Mouse (Mus musculus) neural tube, embryonic 11.5 days (tissue): ENCODE data around the gene Dennd1a. TPM values are rescaled to one million over a fixed set of nuclear protein-coding genes. Genes with fewer than 3 reads are reported as not detected.

ENCODE experiments used
- ATAC-seq: fragments of 200-750 bp; cut with Nextera tagmentation; 2 replicates; pipeline ENCODE4 v1.8.0; 2017; ENCODE audit warnings: moderate number of reproducible peaks, mild to moderate bottlenecking, moderate TSS enrichment, moderate library complexity; ENCODE audit not compliant: insufficient read depth, low FRiP score, low TSS enrichment
- DNase-seq: peaks from one replicate; pipeline ENCODE4 v3.0.0-alpha.2; 2015; ENCODE audit warnings: low spot score
- H3K27ac ChIP-seq: fragments of 300-500 bp; sonication (generic); 2 replicates; pipeline ENCODE4 v1.5.1; 2014; ENCODE audit warnings: low read depth, mild to moderate bottlenecking, low read length
- H3K27me3 ChIP-seq: fragments of 300-500 bp; sonication (generic); 2 replicates; pipeline ENCODE4 v1.6.1; 2014; ENCODE audit warnings: mild to moderate bottlenecking, low read length, mixed read lengths; ENCODE audit not compliant: control insufficient read depth, insufficient read depth
- H3K36me3 ChIP-seq: fragments of 300-500 bp; sonication (generic); 2 replicates; pipeline ENCODE4 v1.6.1; 2014; ENCODE audit warnings: mild to moderate bottlenecking, low read length, moderate library complexity, mixed read lengths; ENCODE audit not compliant: control insufficient read depth, insufficient read depth
- H3K4me1 ChIP-seq: fragments of 300-500 bp; sonication (generic); 2 replicates; pipeline ENCODE4 v1.6.1; 2014; ENCODE audit warnings: low read length, mixed read lengths; ENCODE audit not compliant: control insufficient read depth, insufficient read depth
- H3K4me2 ChIP-seq: fragments of 300-500 bp; sonication (generic); 2 replicates; pipeline ENCODE4 v1.6.1; 2014; ENCODE audit warnings: low read depth, mild to moderate bottlenecking, moderate library complexity
- H3K4me3 ChIP-seq: fragments of 300-500 bp; sonication (generic); 2 replicates; pipeline ENCODE4 v1.5.1; 2014; ENCODE audit warnings: low read depth, low read length
- H3K9ac ChIP-seq: fragments of 300-500 bp; sonication (generic); 2 replicates; pipeline ENCODE4 v1.6.1; 2014; ENCODE audit warnings: mild to moderate bottlenecking, low read length
- H3K9me3 ChIP-seq: fragments of 300-500 bp; sonication (generic); 2 replicates; pipeline ENCODE4 v1.6.1; 2016; ENCODE audit warnings: low read length; ENCODE audit not compliant: control insufficient read depth
- WGBS: fragments of 180-500 bp; shearing (Covaris S2); extraction: QIAGEN DNeasy Blood & Tissue Kit; methylation state at CpG from one replicate; pipeline ENCODE4 v1.1.7; 2014; 5-methylcytosine and 5-hydroxymethylcytosine counted together
- polyA plus RNA-seq: library from polyadenylated mRNA; unstranded; fragments of >200 nt; fragmentation: Nextera tagmentation; extraction: Ambion mirVana; gene quantifications from 2 replicates; pipeline ENCODE4 v1.2.1, GENCODE M21; 2014

Dennd1a gene
- polyA plus RNA-seq, 1 experiment from 2014 or later: 7.3 TPM

GRCm38 (mm10) chr2:38274973-38275372 is 12.2 kb downstream of the Dennd1a start:
- no peak for DNase-seq
- no peak overlapping the region for H3K27ac ChIP-seq
- H3K4me2 ChIP-seq: no peak overlapping the region
- H3K36me3 ChIP-seq: no peaks in the 10 kb centered on the region
- H3K9ac ChIP-seq: no peak overlapping the region
- 82% methylated on average over 2 of the region's 2 CpGs for WGBS
- no peaks in the 10 kb centered on the region for H3K9me3 ChIP-seq
- H3K4me3 ChIP-seq: no peak overlapping the region
- H3K4me1 ChIP-seq: no peaks in the 10 kb centered on the region
- no peaks in the 10 kb centered on the region for H3K27me3 ChIP-seq
- no peak for ATAC-seq

GRCm38 (mm10) chr2:38263653-38264052 is 23.5 kb downstream of the Dennd1a start:
- H3K27ac ChIP-seq: no peak overlapping the region
- ATAC-seq (no peak), DNase-seq (no peak)
- H3K27me3 ChIP-seq: no peaks in the 10 kb centered on the region
- H3K4me3 ChIP-seq: no peak overlapping the region
- H3K9me3 ChIP-seq: no peaks in the 10 kb centered on the region
- H3K4me2 ChIP-seq: no peak overlapping the region
- no peaks in the 10 kb centered on the region for H3K4me1 ChIP-seq
- WGBS: 86% methylated on average over 2 of the region's 2 CpGs
- no peak overlapping the region for H3K9ac ChIP-seq
- H3K36me3 ChIP-seq: no peaks in the 10 kb centered on the region

DNA sequence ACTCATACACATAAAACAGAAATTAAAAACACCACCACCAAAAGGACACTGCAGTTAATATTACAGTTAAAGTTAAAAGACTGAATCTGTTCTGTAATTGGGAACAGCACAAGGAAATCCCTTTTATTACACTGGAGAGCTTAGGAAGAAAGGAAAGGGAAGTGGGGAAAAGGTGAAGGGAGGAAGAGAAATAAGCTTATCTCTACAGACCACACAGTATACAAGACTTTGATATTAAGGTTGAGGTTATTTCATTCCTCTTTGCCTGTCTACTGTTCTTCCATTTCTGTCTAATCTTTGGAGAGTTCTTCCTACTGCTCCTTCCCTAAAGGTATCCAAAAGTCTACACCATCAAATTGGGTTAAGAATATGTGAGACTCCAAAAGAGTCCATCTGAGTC is 28.1 kb downstream of the Dennd1a start:
- H3K9ac ChIP-seq: no peak overlapping the region
- no peak for DNase-seq
- H3K27ac ChIP-seq: no peak overlapping the region

GRCm38 (mm10) chr2:38237616-38238015 is 49.6 kb downstream of the Dennd1a start:
- Histone ChIP-seq H3K9ac (no peak overlapping the region), H3K4me2 (no peak overlapping the region), H3K9me3 (no peaks in the 10 kb centered on the region), H3K4me3 (no peak overlapping the region), H3K4me1 (no peaks in the 10 kb centered on the region), H3K36me3 (no peaks in the 10 kb centered on the region), H3K27me3 (no peaks in the 10 kb centered on the region), H3K27ac (no peak overlapping the region)
- 80% methylated on average over 1 of the region's 1 CpGs for WGBS
- ATAC-seq (no peak), DNase-seq (no peak)

More for the DNA sequence above, 28.1 kb downstream of the Dennd1a start:
- Histone ChIP-seq H3K4me2 (no peak overlapping the region), H3K27me3 (no peaks in the 10 kb centered on the region), H3K9me3 (no peaks in the 10 kb centered on the region), H3K36me3 (no peaks in the 10 kb centered on the region), H3K4me3 (no peak overlapping the region), H3K4me1 (no peaks in the 10 kb centered on the region)
- no peak for ATAC-seq

GRCm38 (mm10) chr2:38235593-38235992 is 51.6 kb downstream of the Dennd1a start:
- no peaks in the 10 kb centered on the region for H3K36me3 ChIP-seq
- DNase-seq: no peak
- H3K27ac ChIP-seq: no peak overlapping the region
- no peak overlapping the region for H3K4me3 ChIP-seq
- no peaks in the 10 kb centered on the region for H3K4me1 ChIP-seq
- no peak overlapping the region for H3K9ac ChIP-seq
- H3K4me2 ChIP-seq: no peak overlapping the region
- no peak for ATAC-seq
- H3K27me3 ChIP-seq: no peaks in the 10 kb centered on the region
- 99% methylated on average over 2 of the region's 2 CpGs for WGBS
- no peaks in the 10 kb centered on the region for H3K9me3 ChIP-seq

DNA sequence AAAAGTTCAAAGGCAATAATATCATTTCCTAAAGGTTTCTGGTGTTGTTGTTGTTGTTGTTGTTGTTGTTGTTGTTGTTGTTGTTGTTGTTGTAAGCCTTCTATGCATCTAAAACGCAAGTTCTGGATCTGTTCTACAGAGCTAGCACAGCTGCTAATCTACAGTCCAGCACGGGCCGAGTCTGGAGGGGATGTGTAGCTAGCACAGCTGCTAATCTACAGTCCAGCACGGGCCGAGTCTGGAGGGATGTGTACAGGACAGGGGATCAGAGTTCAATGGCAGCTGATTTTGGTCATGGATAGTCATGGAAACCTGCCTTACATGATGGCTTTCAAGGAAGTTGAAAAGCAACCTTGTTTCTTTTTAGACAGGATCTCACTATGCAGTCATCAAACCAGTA is 57.3 kb downstream of the Dennd1a start:
- no peaks in the 10 kb centered on the region for H3K4me1 ChIP-seq
- no peaks in the 10 kb centered on the region for H3K36me3 ChIP-seq
- WGBS: 91% methylated on average over 5 of the region's 5 CpGs
- no peak overlapping the region for H3K27ac ChIP-seq
- H3K9me3 ChIP-seq: no peaks in the 10 kb centered on the region
- DNase-seq: no peak
- no peak overlapping the region for H3K4me2 ChIP-seq
- H3K4me3 ChIP-seq: no peak overlapping the region
- peaks cover 17% of the 10 kb centered on the region for H3K27me3 ChIP-seq
- no peak overlapping the region for H3K9ac ChIP-seq
- ATAC-seq: no peak

DNA sequence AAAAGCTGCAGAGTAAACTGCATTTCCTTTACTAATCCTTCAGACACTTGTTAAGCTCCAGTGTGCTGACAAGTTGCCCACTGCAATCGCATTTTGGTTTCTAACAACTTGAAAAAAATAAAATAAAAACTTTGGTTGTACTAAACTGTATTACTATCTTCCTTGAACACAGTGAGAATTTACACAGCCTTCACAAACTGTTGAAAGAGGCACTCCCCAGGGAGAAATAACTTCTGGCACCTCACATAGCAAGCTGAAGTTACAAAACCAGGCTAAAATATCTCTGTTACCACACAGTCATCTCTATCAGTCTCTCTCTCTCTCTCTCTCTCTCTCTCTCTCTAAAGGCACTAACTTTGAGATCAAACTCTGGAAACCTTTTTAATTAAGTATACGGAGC is 63.4 kb downstream of the Dennd1a start:
- H3K27me3 ChIP-seq: peaks cover 46% of the 10 kb centered on the region
- H3K4me2 ChIP-seq: no peak overlapping the region
- ATAC-seq: no peak
- H3K9ac ChIP-seq: no peak overlapping the region
- no peak overlapping the region for H3K4me3 ChIP-seq
- H3K36me3 ChIP-seq: no peaks in the 10 kb centered on the region
- peaks cover 2% of the 10 kb centered on the region; the same call in 1 of the 2 replicates for H3K4me1 ChIP-seq
- 34% methylated on average over 2 of the region's 2 CpGs for whole genome bisulfite sequencing
- H3K9me3 ChIP-seq: no peaks in the 10 kb centered on the region
- DNase-seq: no peak
- H3K27ac ChIP-seq: no peak overlapping the region

DNA sequence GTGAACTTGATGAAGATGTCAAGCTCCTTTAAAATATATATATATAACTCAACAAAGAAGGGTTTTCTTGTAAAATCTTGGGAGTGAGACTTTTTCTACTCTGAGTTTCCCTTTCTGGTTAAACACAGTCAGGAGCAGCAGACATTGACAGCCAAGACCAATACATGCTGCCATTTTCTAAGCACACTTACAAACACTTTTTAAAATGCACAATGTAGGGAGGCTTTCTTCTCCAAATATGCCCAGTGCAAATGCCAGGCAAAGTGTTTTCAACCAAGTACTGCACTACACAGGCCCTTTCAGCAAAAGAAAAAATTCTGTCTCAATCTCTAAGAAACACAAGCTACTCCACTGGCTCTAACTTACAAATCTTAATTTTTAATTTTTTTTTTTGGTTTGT is 65.7 kb downstream of the Dennd1a start:
- H3K4me3 ChIP-seq: no peak overlapping the region
- no peaks in the 10 kb centered on the region for H3K9me3 ChIP-seq
- no peak overlapping the region for H3K9ac ChIP-seq
- H3K27ac ChIP-seq: no peak overlapping the region
- no peaks in the 10 kb centered on the region for H3K36me3 ChIP-seq
- H3K27me3 ChIP-seq: peaks cover 52% of the 10 kb centered on the region
- ATAC-seq (no peak), DNase-seq (no peak)
- peaks cover 2% of the 10 kb centered on the region; the same call in 1 of the 2 replicates for H3K4me1 ChIP-seq
- no peak overlapping the region for H3K4me2 ChIP-seq

DNA sequence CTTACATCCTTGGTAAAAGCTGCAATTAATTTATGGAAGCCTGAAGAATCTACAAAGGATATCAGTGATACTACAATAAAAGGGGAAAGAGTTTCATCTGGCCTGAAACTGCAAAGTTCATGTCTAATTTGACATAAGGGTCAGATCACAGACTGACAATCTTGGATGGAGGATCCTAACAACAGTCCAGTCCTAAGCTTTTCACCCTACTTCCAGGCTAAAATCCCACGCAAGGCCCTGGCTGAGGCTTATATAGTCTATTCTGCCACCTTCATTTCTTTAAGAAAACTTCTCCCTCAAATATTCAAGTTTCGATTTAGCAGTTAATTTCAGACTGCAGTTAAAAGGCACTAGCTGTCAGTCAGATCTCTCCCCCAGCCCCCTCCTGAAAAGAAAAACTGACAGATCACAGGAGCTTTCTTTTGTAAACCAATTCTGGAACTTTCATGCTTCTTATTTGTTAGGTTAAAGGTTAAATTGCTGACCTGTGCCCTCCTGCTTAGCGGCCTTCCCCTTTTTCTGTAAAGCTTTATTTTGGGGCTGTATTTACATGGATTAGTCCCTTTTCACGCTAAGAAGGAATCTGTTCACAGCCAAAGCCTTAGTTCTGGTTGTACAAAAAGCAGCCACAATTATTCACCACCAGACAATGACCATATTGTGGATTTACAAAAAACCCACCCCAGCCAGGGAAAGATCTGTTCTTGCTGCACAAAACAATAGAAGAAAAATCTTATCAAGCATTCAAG is 66.3 kb downstream of the Dennd1a start:
- 15% methylated on average over 4 of the region's 4 CpGs for WGBS
- Histone ChIP-seq H3K36me3 (no peaks in the 10 kb centered on the region), H3K27ac (no peak overlapping the region), H3K4me1 (peaks cover 2% of the 10 kb centered on the region; the same call in 1 of the 2 replicates), H3K4me3 (no peak overlapping the region), H3K9me3 (no peaks in the 10 kb centered on the region), H3K4me2 (no peak overlapping the region), H3K9ac (no peak overlapping the region), H3K27me3 (peaks cover 46% of the 10 kb centered on the region)
- peak; percentile 15 for DNase-seq
- ATAC-seq: peak; percentile 58; the same call in 1 of the 2 replicates
